Mouse (Mus musculus) brain, embryonic 14.5 days (tissue): ENCODE measurements around the gene Prkag2. TPM values are rescaled to one million over a fixed set of nuclear protein-coding genes. Genes with fewer than 3 reads are reported as not detected.
A peak's percentile ranks its signal among the peaks of the same experiment; 100 is the strongest.

Experiments used
- DNase-seq: peaks from one replicate; pipeline ENCODE4 v3.0.0-alpha.2; 2011; ENCODE audit warnings: low read depth
- CTCF ChIP-seq: fragments of 200-500 bp; IDR thresholded peaks from 2 replicates; pipeline ENCODE4 v1.5.1; 2012; ENCODE audit warnings: inconsistent platforms, mild to moderate bottlenecking, moderate library complexity, borderline replicate concordance; ENCODE audit not compliant: insufficient read depth, insufficient read length; ENCODE audit errors: extremely low read depth
- POLR2A ChIP-seq: fragments of 200-500 bp; IDR thresholded peaks from 2 replicates; pipeline ENCODE4 v1.6.1; 2012; ENCODE audit warnings: mild to moderate bottlenecking, inconsistent platforms, borderline replicate concordance; ENCODE audit not compliant: poor library complexity, insufficient read depth, insufficient read length, severe bottlenecking; ENCODE audit errors: extremely low read depth
- polyA plus RNA-seq: library from polyadenylated mRNA; depleted of rRNA; stranded (reverse); fragments of >200 nt; gene quantifications from 2 replicates; pipeline ENCODE4 v1.2.3, GENCODE M21; 2012

The Prkag2 gene
- polyA plus RNA-seq, 1 experiment = 99.6 TPM

DNA sequence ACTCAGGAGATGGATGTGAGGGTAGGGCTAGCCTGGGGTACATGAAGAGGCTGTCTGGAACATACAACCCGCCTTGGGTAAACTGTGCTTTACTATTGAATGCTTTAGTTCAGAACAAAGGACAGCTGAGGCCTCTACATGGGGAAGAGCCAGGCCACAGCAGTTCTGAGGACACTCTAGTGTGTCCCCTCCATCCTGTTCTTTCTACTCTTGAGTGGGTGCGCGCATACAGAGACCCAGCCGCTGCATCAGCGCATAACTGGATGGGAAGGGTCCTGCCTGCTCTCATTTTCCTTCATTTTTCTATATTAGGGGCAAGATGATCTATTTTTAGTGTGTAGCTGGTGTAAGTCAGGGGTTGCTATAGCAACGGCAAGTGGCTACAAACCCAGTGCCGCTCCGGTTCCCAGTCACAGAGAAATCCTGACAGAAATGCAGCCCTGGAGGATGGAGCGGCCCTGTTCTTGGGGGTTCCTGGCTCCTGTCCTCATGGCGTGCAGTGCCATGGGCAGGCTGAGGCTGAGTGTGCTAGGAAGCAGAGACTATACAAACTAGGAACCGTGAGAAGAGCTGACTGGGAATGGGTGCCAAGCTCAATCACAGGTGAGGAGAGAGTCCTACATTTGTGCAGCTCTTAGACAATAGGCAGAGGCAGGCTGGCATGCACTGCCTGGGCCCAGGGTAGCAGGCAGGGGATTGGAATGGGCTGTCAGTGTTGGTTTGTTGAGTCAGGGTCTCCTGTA is 114.8 kb downstream of the Prkag2 start:
- no peak for TF ChIP-seq CTCF
- TF ChIP-seq POLR2A = no peak
- peak; percentile 88 for DNase-seq

DNA sequence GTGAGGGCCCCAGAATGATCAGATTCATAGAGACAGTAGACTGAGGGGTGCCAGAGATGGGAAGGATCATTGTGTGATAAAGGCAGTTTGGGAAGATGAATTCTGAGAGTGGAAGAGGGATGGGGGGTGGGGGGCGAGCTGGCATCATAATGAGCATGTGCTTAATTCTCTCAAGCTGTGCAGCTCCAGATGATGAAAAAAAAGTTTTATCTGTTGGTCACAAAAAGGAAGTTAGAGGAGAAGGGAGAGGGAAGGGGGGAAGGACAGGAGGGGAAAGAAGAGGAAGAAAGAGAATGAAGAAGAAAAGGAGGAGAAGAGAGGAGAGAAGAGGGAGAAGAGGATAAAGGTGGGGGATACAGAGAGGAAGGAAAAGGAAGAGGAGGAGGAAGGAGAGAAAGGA is 116.3 kb downstream of the Prkag2 start:
- TF ChIP-seq POLR2A (no peak), CTCF (no peak)
- no peak for DNase-seq

DNA sequence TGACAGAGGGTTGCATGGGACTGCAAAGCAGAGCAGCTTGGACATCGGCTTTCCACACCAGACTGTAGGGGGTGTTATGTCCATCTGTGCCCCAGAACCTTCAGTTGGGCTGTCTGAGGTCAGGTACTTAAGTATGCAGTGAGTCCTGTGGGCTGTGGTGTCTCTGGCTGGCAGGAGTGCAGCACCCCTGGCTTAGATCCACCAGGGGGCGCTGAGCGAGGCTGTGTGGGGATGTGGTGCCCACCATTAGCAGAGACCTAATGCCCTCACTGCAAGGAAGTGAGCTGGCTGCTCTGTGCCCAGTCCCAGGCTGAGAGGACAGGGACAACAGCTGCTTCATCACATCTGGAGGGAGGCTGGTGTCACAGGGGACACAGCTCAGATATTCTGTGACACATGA is 116.9 kb downstream of the Prkag2 start:
- TF ChIP-seq POLR2A = no peak
- TF ChIP-seq CTCF = peak; percentile 81
- peak; percentile 49 for DNase-seq

DNA sequence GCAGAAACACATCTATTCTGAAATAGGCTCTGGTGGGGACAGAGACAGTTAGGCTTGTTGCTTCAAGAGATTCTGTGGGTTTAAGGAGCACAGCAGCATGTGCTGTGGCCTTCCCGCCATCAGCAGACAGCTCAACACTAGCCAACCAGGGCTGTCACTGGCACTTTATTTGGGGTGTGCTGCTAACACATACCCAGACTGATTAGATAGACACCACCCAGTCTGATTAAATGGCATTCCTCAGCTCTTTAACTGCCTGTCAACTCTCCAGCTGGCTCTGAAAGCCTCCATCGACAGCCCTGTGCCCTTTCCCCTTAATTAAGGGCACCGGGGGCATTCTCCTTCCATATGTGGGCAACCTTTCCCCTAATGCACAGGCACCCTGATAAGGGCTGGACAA is 118.2 kb downstream of the Prkag2 start:
- no peak for DNase-seq
- TF ChIP-seq POLR2A (no peak), CTCF (no peak)

DNA sequence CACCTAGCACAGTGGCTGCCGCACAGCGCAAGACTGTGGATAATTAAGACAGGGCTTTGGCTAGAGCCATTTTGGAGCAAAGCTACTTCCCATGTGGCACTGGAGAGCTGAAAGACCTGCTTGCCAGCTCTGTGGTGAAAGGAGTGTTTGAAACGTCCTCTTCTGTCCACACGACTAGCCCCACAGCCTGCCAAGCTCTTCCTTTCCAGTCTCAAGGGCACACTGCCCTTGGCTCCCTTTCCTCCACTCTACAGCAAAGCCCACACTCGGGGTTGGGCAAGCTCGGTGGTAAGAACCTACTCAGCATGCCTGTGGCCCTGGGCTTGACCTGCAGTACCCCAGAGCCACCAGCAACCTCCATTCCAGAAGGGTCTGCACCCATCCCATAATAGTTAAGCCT is 118.7 kb downstream of the Prkag2 start:
- TF ChIP-seq POLR2A = no peak
- TF ChIP-seq CTCF = 0 out of 2 replicates have a peak, but pooled peaks have one; percentile 7
- no peak for DNase-seq

DNA sequence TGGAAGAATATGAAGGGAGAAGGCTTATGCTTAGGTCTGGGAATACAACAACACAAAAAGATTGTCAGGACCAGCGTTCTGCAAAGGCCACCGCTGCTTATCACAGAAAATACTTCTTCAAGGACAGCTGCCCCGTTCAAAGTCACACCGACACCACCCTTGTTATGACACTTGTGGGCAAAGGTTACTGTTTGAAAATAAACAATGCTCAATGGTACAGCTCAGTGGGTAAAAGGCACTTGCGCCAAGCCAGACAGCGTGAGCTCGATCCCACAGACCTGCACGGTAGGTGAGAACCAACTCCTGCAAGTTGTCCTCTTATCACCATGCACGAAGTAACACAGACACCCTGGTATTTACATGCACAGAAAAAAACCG is 120.5 kb downstream of the Prkag2 start:
- DNase-seq = no peak
- TF ChIP-seq POLR2A (no peak), CTCF (no peak)

DNA sequence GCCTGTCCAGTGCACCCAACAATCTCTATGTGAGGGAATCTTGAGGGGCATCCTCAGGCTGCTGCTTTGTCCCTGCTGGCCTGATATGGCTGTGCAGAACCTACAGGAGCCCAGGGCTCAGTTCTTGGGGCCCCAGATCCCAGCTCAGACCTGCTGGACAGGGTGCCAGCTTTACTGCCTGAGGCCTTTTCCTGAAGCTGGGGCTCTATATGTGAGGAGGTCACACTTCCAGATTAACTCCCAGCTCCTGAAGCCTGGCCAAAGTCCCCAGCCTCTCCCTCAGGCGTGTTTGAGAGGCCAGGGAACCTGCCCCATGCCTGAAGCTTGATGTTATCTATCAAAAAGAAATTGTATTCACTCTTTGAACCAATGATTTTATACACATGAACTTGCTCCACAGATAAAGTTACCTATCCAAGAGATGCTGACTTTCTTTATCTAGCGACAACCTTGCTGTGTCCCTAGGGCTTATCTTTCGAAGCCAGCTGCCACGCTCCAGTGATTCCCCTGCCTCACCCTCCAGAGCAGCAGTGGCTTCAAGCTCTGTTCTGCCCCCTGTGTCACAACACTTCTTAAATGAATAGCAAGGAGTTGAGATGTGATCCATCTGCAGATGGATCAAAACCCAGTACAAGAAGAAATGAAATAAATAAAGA is 121.0 kb downstream of the Prkag2 start:
- DNase-seq = no peak
- no peak for TF ChIP-seq POLR2A
- no peak for TF ChIP-seq CTCF

DNA sequence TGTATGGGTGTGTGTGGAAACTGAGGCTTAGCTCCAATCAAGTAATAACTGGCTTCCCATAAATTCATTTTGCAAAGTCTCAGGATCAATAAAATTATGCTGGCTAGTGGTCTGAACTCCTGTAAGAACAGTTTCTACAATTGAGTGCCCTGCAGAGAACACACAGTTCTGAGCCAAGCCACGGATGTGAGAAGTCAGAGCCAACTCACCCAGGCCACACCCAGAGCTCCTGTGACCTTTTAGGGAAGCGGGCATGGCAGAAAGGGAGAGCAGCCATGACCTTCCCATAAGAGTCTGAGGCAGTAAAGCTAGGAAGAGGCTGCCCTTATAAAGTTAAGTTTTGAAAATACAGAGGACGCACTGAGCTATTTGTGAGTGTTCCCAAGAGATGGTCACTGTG is 123.5 kb downstream of the Prkag2 start:
- TF ChIP-seq CTCF (no peak), POLR2A (no peak)

DNA sequence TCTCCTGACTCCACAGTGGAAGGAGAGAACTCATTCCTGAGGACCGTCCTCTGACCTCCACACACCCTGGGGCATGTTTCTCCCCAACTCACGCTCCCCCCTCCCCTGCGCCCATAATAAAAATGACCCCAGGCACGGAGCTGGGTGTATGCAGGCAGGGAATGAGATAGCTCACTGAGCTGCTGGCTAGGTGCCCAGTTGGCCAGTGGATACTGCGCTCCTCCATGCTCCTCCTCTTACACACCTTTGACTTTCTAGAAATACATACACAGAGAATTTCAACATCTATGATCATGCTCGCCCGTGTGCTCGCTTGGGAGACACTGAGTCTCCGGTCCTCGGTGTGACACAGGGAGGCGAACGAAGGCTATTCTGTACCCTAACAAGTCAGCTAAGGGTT is 124.2 kb downstream of the Prkag2 start:
- TF ChIP-seq POLR2A (no peak), CTCF (no peak)
- no peak for DNase-seq

More for the DNA sequence above, 123.5 kb downstream of the Prkag2 start:
- no peak for DNase-seq

DNA sequence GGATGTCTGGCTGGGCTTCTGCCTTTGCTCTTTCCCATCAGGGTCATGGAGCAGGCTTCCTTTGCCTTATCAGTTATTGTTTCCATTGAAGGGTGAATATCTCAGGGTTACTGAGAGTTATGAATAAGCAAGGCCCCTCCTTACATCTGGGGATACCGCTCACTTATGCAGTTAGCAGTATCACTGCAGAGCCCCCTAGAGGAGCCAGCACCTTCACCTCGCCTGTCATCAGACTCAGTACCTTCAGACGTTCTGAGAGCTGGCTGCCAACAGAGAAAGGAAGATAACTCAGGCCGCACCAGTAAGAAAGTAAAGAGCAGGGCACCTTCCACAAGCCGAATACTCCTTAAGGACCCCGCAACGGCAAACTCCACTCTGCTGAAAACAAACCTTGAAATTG is 125.3 kb downstream of the Prkag2 start:
- DNase-seq = no peak
- TF ChIP-seq CTCF = 0 out of 2 replicates have a peak, but pooled peaks have one; percentile 7
- TF ChIP-seq POLR2A = no peak

DNA sequence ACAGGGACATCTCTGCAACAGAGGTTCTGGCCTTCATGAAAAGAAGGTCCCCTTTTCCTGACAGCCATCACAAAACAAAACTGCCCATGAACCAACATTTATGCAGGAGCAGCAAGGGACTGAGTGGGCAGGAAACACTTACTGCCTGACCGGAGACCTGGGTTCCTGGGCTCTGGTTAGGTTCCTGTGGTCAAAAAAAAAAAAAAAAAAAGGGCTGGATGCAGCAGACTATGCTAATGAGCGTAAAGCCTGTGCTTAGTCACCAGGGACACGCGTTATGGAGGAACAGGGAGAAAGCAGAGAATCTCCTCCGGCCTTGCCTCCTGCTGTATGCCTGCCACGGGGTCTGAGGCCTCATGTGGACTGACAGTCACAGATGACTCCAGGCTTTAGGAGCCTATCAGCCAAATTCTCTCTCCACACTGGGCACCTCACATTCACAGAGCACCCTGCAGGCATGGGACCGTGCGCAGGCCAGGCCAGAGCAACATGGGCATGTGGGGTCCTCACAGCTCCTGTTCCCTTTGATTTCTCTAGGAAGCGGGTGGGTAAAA is 126.7 kb downstream of the Prkag2 start:
- DNase-seq = no peak
- no peak for TF ChIP-seq POLR2A
- no peak for TF ChIP-seq CTCF

DNA sequence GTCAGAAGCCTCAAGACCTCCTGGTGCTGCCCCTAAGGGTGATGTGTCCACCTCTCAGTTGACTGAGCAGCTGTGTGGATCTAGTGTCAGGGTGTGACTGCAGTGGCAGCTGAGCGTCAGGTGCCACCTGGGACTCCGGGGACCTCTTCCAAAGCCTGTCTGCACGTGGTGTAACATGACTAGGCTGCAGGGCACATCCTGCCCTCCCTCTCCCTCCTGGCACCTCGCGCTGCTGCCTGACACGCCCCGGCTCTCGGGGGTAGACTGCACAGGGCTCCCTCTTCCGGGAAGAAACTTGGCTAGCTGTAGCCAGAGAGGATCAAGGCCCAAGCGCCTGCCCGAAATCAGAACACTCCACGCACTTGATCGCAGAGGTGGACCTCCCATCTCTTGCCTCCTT is 127.2 kb downstream of the Prkag2 start:
- no peak for TF ChIP-seq POLR2A
- no peak for TF ChIP-seq CTCF
- DNase-seq = no peak

DNA sequence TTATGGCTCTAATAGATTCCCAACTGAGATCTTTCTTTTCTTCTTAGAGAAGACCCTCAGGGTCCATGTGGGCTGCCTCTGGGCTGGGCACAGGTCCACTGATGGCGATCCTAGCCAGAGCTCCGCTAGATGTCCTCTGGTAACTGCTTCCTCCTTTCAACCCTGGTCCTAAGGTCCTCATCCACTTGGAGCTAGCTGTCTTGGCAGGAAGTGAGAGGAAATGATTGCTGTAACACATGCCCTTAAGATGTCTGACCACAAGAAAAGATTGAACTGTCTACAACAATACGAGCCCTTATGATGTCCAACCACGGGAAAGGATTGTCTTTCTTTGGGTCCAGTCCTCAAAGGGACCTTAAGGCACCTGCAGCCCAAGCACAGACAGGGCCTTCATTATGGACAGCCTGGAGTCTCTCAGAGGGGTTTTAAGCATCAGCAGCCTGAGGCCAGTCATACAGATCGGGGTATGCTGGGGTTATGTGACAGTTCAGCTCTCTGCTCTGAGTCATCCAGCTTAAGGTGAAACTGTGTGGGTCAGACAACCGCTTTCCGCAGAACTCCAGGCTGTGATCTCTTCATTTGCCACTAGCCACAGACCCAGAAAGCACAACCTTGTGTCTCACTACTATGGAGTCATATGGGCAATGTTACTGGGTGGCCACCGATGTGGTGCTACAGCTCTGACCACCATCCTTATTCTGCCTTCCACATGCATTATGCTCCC is 129.7 kb downstream of the Prkag2 start:
- TF ChIP-seq POLR2A (no peak), CTCF (no peak)
- no peak for DNase-seq
